Mouse (Mus musculus): ENCODE measurements at regions not wholly inside any gene's neighbourhood (a gene's known extent, or its start where the extent isn't known, plus 50 kb on each side); places are given as distances from the start of the nearest gene placed in this dataset.

GRCm38 (mm10) chr14:29784506-29784905, 62.8 kb upstream of the Cacna2d3 start:
- DNase-seq (ENCODE audit: low spot score in 2 of 2) = no peak
- intact Hi-C loops (cut with DNase I) = no loop called here

GRCm38 (mm10) chr14:29786431-29786830, 64.8 kb upstream of the Cacna2d3 start:
- intact Hi-C loops (cut with DNase I) = no loop called here
- no peak for DNase-seq (ENCODE audit: low spot score in 2 of 2)

GRCm38 (mm10) chr14:29787796-29788195, 66.1 kb upstream of the Cacna2d3 start:
- intact Hi-C loops (cut with DNase I) = no loop called here
- DNase-seq (ENCODE audit: low spot score in 2 of 2) = no peak

GRCm38 (mm10) chr14:29788351-29788750, 66.7 kb upstream of the Cacna2d3 start:
- DNase-seq (ENCODE audit: low spot score in 2 of 2) = no peak
- intact Hi-C loops (cut with DNase I) = no loop called here

GRCm38 (mm10) chr14:29795325-29795724, 73.7 kb upstream of the Cacna2d3 start:
- DNase-seq (ENCODE audit: low spot score in 2 of 2) = no peak
- intact Hi-C loops (cut with DNase I) = no loop called here

- intact Hi-C loops (cut with DNase I) = no loop called here
- no peak for DNase-seq (ENCODE audit: low spot score in 2 of 2)
Measured at GRCm38 (mm10) chr14:29796396-29796795, 74.7 kb upstream of the Cacna2d3 start.

GRCm38 (mm10) chr14:29799852-29800251, 78.2 kb upstream of the Cacna2d3 start:
- DNase-seq (ENCODE audit: low spot score in 2 of 2) = no peak
- intact Hi-C loops (cut with DNase I) = no loop called here

- no peak for DNase-seq (ENCODE audit: low spot score in 2 of 2)
- intact Hi-C loops (cut with DNase I) = no loop called here
Measured at GRCm38 (mm10) chr14:29805234-29805633, 83.6 kb upstream of the Cacna2d3 start.

- no peak for DNase-seq (ENCODE audit: low spot score in 2 of 2)
- intact Hi-C loops (cut with DNase I) = no loop called here
Measured at GRCm38 (mm10) chr14:29807881-29808280, 86.2 kb upstream of the Cacna2d3 start.

GRCm38 (mm10) chr14:29814626-29815025, 93.0 kb upstream of the Cacna2d3 start:
- intact Hi-C loops (cut with DNase I) = no loop called here
- DNase-seq (ENCODE audit: low spot score in 2 of 2) = peak; percentile 9 to 14

- intact Hi-C loops (cut with DNase I) = no loop called here
- DNase-seq (ENCODE audit: low spot score in 2 of 2) = peak in 1 of 2 experiments; percentile 52
Measured at GRCm38 (mm10) chr14:29817548-29817947, 95.9 kb upstream of the Cacna2d3 start.

GRCm38 (mm10) chr14:29818251-29818650, 96.6 kb upstream of the Cacna2d3 start:
- intact Hi-C loops (cut with DNase I) = loop anchor here (2.0 kb wide), 3 partner anchors 49 to 95 kb away; no protein-coding TSS in a partner anchor
- DNase-seq (ENCODE audit: low spot score in 2 of 2) = peak; percentile 21 to 89

- peak; percentile 8 to 77 for DNase-seq (ENCODE audit: low spot score in 2 of 2)
- intact Hi-C loops (cut with DNase I) = loop anchor here (2.0 kb wide), 3 partner anchors 48 to 96 kb away; no protein-coding TSS in a partner anchor
Measured at GRCm38 (mm10) chr14:29818751-29819150, 97.1 kb upstream of the Cacna2d3 start.

- peak in 1 of 2 experiments; percentile 28 for DNase-seq (ENCODE audit: low spot score in 2 of 2)
- intact Hi-C loops (cut with DNase I) = loop anchor here (2.0 kb wide), 1 partner anchor 100 kb away; no protein-coding TSS in a partner anchor
Measured at GRCm38 (mm10) chr14:29837063-29837462, 115.4 kb upstream of the Cacna2d3 start.

- intact Hi-C loops (cut with DNase I) = no loop called here
- DNase-seq (ENCODE audit: low spot score in 2 of 2) = no peak
Measured at GRCm38 (mm10) chr14:29839576-29839975, 117.9 kb upstream of the Cacna2d3 start.

GRCm38 (mm10) chr14:29841361-29842117, 119.9 kb upstream of the Cacna2d3 start:
- intact Hi-C loops (cut with DNase I) = no loop called here
- DNase-seq (ENCODE audit: low spot score in 2 of 2) = peak; percentile 16 to 28

- DNase-seq (ENCODE audit: low spot score in 2 of 2) = peak in 1 of 2 experiments; percentile 57
- intact Hi-C loops (cut with DNase I) = no loop called here
Measured at GRCm38 (mm10) chr14:29847661-29848060, 120.4 kb upstream of the Selenok start.

GRCm38 (mm10) chr14:29851286-29851685, 116.8 kb upstream of the Selenok start:
- intact Hi-C loops (cut with DNase I) = no loop called here
- DNase-seq (ENCODE audit: low spot score in 2 of 2) = no peak

GRCm38 (mm10) chr14:29851956-29852725, 116.0 kb upstream of the Selenok start:
- no peak for DNase-seq (ENCODE audit: low spot score in 2 of 2)
- intact Hi-C loops (cut with DNase I) = no loop called here

GRCm38 (mm10) chr14:29862032-29862431, 106.1 kb upstream of the Selenok start:
- no peak for DNase-seq (ENCODE audit: low spot score in 2 of 2)
- intact Hi-C loops (cut with DNase I) = no loop called here

All from left cerebral cortex, postnatal 25 days (tissue).